Mouse (Mus musculus) cerebellum, postnatal 10 days (tissue): ENCODE results near the gene Gm5148.

ENCODE experiments used
- DNase-seq, 2 experiments: peaks; one replicate each; pipeline ENCODE4 v3.0.0; 2021; ENCODE audit warnings: mixed read lengths in 2 of 2

Gm5148 gene

DNA sequence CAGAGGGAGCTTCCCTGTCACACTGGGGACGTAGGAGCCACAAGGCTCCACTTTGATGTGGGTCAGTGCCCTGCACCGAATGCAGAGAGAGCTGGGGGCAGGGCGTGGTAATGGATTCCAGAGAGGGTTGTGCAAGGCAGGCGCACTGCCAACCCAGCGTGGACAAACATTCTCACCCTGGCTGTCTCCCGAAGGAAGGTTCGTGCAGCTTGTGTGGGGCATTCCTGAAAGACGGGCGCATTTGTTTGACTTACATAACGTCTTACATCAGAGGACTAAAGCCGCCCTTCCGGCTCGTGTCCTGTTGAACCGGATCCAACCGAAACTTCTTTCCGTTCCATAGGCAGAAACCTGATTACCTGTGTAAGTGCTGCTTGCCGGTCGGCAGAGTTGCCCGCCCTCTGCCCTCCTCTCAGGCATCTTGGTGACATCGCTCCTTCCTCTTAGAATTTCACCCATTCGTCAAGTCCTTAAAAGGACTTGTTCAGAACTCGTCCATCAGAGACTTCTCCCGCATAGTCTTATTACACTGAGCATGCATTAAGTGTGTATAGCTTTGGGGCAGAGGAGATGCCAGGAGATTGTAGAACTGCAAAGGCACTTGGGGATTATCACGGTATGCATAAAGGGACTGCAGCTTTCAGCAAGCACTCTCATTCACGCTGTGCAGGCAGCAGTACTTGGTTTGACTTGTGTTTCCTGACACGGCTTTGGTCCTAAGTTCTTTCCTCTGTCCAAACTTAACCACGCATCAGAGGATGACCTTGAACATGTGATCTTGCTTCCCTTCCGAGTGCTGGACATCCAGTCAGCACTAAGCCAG lies 36.9 kb downstream of the Gm5148 start:
- peak; percentile 66 for DNase-seq

GRCm38 (mm10) chr3:37686751-37687150 lies 37.5 kb downstream of the Gm5148 start:
- no peak for DNase-seq

DNA sequence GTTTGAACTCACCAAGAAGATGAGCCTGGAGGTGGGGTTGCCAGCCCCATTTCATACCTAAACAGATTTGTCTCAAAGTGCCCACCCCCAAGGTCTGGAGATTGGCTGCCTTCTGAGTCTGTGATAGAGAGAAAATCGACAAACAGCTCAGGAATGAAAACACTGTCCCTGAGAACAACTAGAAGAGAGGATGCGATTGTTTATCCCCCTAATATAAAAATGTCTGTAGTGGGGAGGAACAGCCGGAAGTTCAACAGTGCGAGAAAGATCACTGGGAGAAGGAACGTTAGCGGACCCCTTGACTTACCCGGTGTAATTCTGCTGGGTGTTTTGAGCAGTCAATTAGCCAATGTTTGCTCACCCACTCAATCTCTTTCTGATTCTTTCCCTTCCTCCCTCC lies 38.1 kb downstream of the Gm5148 start:
- no peak for DNase-seq

- no peak for DNase-seq
Measured at GRCm38 (mm10) chr3:37676291-37676690, 48.0 kb downstream of the Gm5148 start.

GRCm38 (mm10) chr3:37675056-37675525 lies 49.2 kb downstream of the Gm5148 start:
- DNase-seq: no peak

DNA sequence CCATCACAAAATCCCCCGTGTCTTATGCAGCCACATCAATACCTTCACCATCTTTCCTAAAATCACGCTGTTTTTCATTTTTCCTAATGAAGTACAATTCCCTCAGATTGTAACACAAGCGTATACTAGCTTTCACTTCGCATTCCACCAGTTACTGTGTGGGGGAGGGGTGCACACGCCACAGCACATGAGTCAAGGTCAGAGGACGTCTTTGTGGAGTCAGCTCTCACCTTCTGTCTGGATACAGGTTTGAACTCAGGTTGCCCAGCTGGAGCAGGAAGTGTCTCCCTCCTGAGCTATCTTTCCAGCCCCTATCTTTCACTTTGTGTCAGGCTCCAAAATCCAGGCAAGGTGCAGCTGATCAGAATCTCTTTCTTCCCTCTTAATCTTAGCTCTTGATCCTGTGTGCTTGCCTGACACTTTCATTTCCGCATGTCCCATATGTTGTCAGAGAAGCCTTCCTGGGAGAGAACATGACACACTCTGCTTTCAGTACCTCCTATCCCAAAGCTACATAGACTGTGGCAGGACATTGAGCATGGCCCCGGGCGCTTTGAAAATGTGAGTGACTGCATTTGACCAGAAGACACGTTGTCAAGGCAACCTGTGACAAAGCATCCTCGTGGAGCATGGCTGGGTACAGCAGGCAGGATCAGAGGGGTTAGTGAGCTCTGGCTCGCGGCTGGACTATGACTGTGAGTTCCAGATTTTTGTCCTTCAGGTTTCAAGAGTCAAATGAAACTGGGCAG lies 50.6 kb downstream of the Gm5148 start:
- peak; percentile 30 to 36 for DNase-seq

- no peak for DNase-seq
Measured at GRCm38 (mm10) chr3:37672266-37673040, 51.8 kb downstream of the Gm5148 start.

DNA sequence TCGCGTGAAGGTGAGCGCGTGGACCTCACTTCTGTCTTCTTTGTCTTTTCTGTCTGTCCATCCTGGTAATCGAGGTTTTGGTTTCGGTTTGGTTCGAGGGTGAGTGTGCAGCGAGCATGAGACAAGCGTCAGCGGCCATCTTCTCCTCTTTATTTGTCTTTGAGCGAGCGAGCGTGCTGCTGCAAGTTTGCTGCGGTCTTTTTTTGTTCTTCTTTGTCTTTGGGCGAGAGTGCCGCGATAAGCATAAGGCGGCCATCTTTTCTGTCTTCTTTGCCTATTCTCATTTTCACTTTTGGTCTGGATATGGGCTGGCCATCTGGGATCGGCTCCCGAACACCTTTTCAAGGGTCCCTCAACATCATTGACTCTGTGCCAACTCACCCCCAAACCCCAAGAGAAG lies 55.2 kb downstream of the Gm5148 start:
- DNase-seq: no peak

DNA sequence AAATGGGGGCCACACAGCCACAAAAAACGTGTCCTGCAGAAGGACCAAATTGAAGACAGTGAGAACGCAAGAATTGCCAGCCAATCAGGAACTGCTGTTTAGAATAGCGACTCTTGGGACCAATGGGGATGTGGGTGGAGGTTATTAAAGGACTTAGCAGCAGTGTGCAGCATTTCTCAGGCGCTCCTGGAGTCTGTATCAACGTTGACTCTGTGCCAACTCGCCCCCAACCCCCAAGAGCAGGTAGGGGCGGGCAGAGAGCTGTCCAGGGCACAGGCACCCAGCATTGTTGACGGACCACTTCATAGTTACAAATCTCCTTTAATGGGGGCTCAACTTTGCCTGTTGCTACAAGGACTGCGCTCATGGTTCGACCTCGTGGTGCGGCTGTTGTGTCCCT lies 55.6 kb downstream of the Gm5148 start:
- DNase-seq: no peak

DNA sequence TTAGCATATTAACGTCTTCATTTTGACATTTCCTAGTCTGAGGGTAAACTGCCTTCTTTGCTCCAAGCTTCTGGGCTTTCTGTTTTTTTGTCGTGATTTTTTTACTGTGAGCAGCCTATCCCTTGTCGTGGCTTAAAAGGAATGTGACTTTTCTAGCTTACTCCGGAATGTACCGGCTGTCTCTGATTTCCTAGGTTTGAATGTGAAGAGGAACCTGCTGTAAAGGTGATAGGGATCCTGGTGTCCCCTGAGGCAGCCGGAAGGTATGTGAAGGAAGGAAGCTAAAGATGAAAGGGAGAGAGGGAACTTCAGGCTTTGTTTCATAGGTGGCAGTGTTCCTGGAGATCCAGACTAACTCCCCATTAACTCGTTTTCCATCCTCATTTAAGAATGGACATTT lies 56.6 kb downstream of the Gm5148 start:
- DNase-seq: no peak

DNA sequence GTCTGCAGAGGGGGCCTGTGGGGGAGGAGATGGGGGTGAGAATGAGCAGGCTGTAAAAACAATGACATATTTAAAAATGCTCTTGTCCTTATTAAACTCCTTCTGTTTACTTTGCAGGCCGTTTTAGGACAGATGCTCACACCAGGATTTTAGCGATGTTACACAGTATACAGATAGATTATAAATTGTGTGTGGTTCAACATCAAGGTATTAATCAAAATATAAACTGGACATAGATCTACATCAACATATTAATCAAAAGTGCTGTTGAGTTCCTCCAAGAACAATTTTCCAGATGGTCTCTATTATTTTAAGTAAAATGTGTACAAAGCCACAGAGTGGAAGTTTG lies 57.2 kb downstream of the Gm5148 start:
- DNase-seq: no peak

DNA sequence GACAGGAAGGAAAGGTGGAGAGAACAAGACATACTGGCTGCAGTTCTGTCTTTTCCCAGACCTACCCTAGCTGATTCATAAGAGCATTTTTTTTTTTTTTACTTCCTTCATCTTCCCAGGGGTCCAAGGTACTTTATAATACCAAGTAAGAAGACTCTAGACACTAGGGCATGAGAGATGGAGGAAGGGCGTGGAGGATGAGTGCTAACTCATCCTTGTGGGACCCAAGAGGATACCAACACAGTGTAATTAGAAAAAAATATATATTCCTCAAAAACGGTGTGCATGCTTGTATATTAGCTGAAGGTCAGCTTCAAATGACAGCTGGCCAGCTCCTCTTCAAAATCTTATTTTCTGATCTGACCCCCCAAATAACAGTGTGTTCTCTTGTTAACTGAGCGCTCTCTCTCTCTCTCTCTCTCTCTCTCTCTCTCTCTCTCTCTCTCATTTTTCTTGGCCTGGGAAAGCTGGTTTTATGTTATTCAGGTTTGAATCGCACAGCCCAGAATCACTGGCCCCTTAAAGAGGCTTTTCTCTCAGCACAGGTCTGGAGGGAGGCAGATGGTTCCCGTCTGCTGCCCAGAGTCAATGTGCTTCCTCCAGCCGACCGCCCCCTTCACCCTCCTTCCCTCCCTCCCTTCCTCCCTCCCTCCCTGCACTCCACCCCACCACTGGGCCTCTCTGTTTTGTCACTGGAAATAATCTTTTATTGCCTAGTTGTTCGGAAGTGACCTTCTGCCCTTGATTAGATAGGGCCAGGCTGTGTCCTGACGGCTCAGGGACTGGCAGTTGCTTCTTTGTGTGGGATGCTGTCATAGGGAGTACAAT lies 57.8 kb downstream of the Gm5148 start:
- peak; percentile 69 to 71 for DNase-seq
